ENCODE assay signal across 8 mouse cellular contexts in genomic region chr12:40535655-40536618, GRCm38 (mm10).
DNase-seq lines count a peak whose midpoint lies in the region; ATAC-seq and TF ChIP-seq lines count a peak whose summit lies in the region.

No protein-coding gene starts in this region.

- H3K4me3 ChIP-seq in spleen, adult 2 months (ENCODE audit: extremely low read depth, insufficient read depth, insufficient read length) = peak overlapping the region; percentile 10
- no peak overlapping the region for H3K4me3 ChIP-seq in neural tube, embryonic 15.5 days (replicated peaks)
- no peak overlapping the region for H3K4me3 ChIP-seq in intestine, embryonic 16.5 days (ENCODE audit: low read length)

- no peak for TF ChIP-seq POLR2A in spleen, adult 2 months (IDR thresholded peaks at IDR 0.05; ENCODE audit: low read depth, low read length)

- H3K9ac ChIP-seq in neural tube, embryonic 15.5 days (replicated peaks) = no peak overlapping the region
- no peak overlapping the region for H3K9ac ChIP-seq in intestine, embryonic 16.5 days (ENCODE audit: low read depth, low read length)

- H3K36me3 ChIP-seq in spleen, adult 2 months (ENCODE audit: control insufficient read depth, insufficient read depth, low read length) = no peaks in the 10 kb centered on the region
- no peaks in the 10 kb centered on the region for H3K36me3 ChIP-seq in neural tube, embryonic 15.5 days
- no peaks in the 10 kb centered on the region for H3K36me3 ChIP-seq in intestine, embryonic 16.5 days (ENCODE audit: control insufficient read depth, insufficient read depth, low read length)

- no peaks in the 10 kb centered on the region for H3K27me3 ChIP-seq in spleen, adult 2 months (ENCODE audit: control insufficient read depth, insufficient read depth, low read length)
- H3K27me3 ChIP-seq in neural tube, embryonic 15.5 days (replicated peaks) = no peaks in the 10 kb centered on the region
- no peaks in the 10 kb centered on the region for H3K27me3 ChIP-seq in intestine, embryonic 16.5 days (replicated peaks; ENCODE audit: control insufficient read depth, insufficient read depth, low read length)

- WGBS in spleen, adult 2 months = 8% methylated on average over 9 of the region's 9 CpGs
- WGBS in neural tube, embryonic 15.5 days = 85% methylated on average over 9 of the region's 9 CpGs
- 85% methylated on average over 9 of the region's 9 CpGs for WGBS in intestine, embryonic 16.5 days

- H3K9me3 ChIP-seq in neural tube, embryonic 15.5 days (replicated peaks) = no peaks in the 10 kb centered on the region
- H3K9me3 ChIP-seq in intestine, embryonic 16.5 days (ENCODE audit: control insufficient read depth, low read length) = no peaks in the 10 kb centered on the region

- DNase-seq in layer of hippocampus, adult 11-12 months (ENCODE audit: low spot score) = peak; percentile 45
- no peak for DNase-seq in layer of hippocampus, postnatal 10 days (ENCODE audit: low spot score in 2 of 2)
- DNase-seq in brain, adult 2 months (ENCODE audit: low read depth, low spot score) = peak; percentile 51
- peak; percentile 23 to 39 for DNase-seq in kidney, postnatal 4 days
- peak; percentile 50 to 55 for DNase-seq in spleen, adult 2 months (ENCODE audit: low read depth in 1 of 2, low spot score in 2 of 2)
- no peak for DNase-seq in c-Kit-positive CD71-positive TER-119-positive erythroid progenitor cells, embryonic 14.5 days (ENCODE audit: low spot score)

- no peak for TF ChIP-seq CTCF in spleen, adult 2 months (IDR thresholded peaks at IDR 0.05; ENCODE audit: extremely low read depth, insufficient read depth, insufficient read length, insufficient replicate concordance)

- no peak overlapping the region for H3K4me2 ChIP-seq in neural tube, embryonic 15.5 days
- H3K4me2 ChIP-seq in intestine, embryonic 16.5 days (ENCODE audit: low read depth, low read length) = no peak overlapping the region

- no peak for ATAC-seq in neural tube, embryonic 15.5 days (ENCODE audit: low FRiP score)
- no peak for ATAC-seq in intestine, embryonic 16.5 days

- H3K27ac ChIP-seq in spleen, adult 2 months (ENCODE audit: insufficient read depth, low read length) = no peak overlapping the region
- H3K27ac ChIP-seq in neural tube, embryonic 15.5 days (replicated peaks) = no peak overlapping the region
- H3K27ac ChIP-seq in intestine, embryonic 16.5 days (ENCODE audit: low read length) = no peak overlapping the region

- peaks cover 7% of the 10 kb centered on the region; the same call in 1 of the 2 replicates for H3K4me1 ChIP-seq in spleen, adult 2 months (ENCODE audit: control insufficient read depth, insufficient read depth, insufficient read length)
- H3K4me1 ChIP-seq in neural tube, embryonic 15.5 days = peaks cover 12% of the 10 kb centered on the region; the same call in 1 of the 2 replicates
- no peaks in the 10 kb centered on the region for H3K4me1 ChIP-seq in intestine, embryonic 16.5 days (ENCODE audit: control insufficient read depth, insufficient read depth, low read length)

Comparison
In these comparisons a context has a peak if more than half of its experiments do, and no peak if none do; other contexts are left out.
1. DNase-seq: peak in layer of hippocampus, adult 11-12 months (single experiment), brain, adult 2 months (single experiment), kidney, postnatal 4 days (2 of 2) and spleen, adult 2 months (2 of 2); none in layer of hippocampus, postnatal 10 days (0 of 2) and c-Kit-positive CD71-positive TER-119-positive erythroid progenitor cells, embryonic 14.5 days (single experiment).